Mouse (Mus musculus): ENCODE measurements around the gene Ahnak. TPM values are rescaled to one million over a fixed set of nuclear protein-coding genes. Genes with fewer than 3 reads are reported as not detected.

Ahnak gene
- polyA plus RNA-seq, 1 experiment, result 8.0 TPM

GRCm38 (mm10) chr19:9027795-9028194 is 38.7 kb downstream of the Ahnak start:
- no peak overlapping the region for H3K27ac ChIP-seq (ENCODE audit: insufficient read depth, low read length)
- H3K36me3 ChIP-seq (ENCODE audit: control insufficient read depth, insufficient read depth, low read length), result no peaks in the 10 kb centered on the region
- DNase-seq (ENCODE audit: low read depth in 1 of 2, low spot score in 2 of 2), result no peak
- TF ChIP-seq POLR2A (IDR thresholded peaks at IDR 0.05; ENCODE audit: low read depth, low read length) (no peak), CTCF (IDR thresholded peaks at IDR 0.05; ENCODE audit: extremely low read depth, insufficient read depth, insufficient read length, insufficient replicate concordance) (no peak)
- 71% methylated on average over 5 of the region's 5 CpGs for WGBS
- H3K27me3 ChIP-seq (ENCODE audit: control insufficient read depth, insufficient read depth, low read length), result no peaks in the 10 kb centered on the region
- peaks cover 11% of the 10 kb centered on the region for H3K4me1 ChIP-seq (ENCODE audit: control insufficient read depth, insufficient read depth, insufficient read length)
- no peak overlapping the region for H3K4me3 ChIP-seq (ENCODE audit: extremely low read depth, insufficient read depth, insufficient read length)

GRCm38 (mm10) chr19:9028375-9028774 is 39.3 kb downstream of the Ahnak start:
- 78% methylated on average over 3 of the region's 3 CpGs for WGBS
- DNase-seq (ENCODE audit: low read depth in 1 of 2, low spot score in 2 of 2), result no peak

GRCm38 (mm10) chr19:9029640-9030262 is 40.7 kb downstream of the Ahnak start:
- WGBS, result 83% methylated on average over 2 of the region's 2 CpGs
- Histone ChIP-seq H3K27me3 (ENCODE audit: control insufficient read depth, insufficient read depth, low read length) (no peaks in the 10 kb centered on the region), H3K4me1 (ENCODE audit: control insufficient read depth, insufficient read depth, insufficient read length) (peaks cover 4% of the 10 kb centered on the region), H3K36me3 (ENCODE audit: control insufficient read depth, insufficient read depth, low read length) (no peaks in the 10 kb centered on the region), H3K27ac (ENCODE audit: insufficient read depth, low read length) (no peak overlapping the region), H3K4me3 (ENCODE audit: extremely low read depth, insufficient read depth, insufficient read length) (no peak overlapping the region)
- no peak for DNase-seq (ENCODE audit: low read depth in 1 of 2, low spot score in 2 of 2)
- TF ChIP-seq POLR2A (IDR thresholded peaks at IDR 0.05; ENCODE audit: low read depth, low read length) (no peak), CTCF (IDR thresholded peaks at IDR 0.05; ENCODE audit: extremely low read depth, insufficient read depth, insufficient read length, insufficient replicate concordance) (no peak)

More at GRCm38 (mm10) chr19:9028375-9028774, 39.3 kb downstream of the Ahnak start:
- Histone ChIP-seq H3K27ac (ENCODE audit: insufficient read depth, low read length) (no peak overlapping the region), H3K27me3 (ENCODE audit: control insufficient read depth, insufficient read depth, low read length) (no peaks in the 10 kb centered on the region), H3K4me1 (ENCODE audit: control insufficient read depth, insufficient read depth, insufficient read length) (peaks cover 7% of the 10 kb centered on the region), H3K4me3 (ENCODE audit: extremely low read depth, insufficient read depth, insufficient read length) (no peak overlapping the region), H3K36me3 (ENCODE audit: control insufficient read depth, insufficient read depth, low read length) (no peaks in the 10 kb centered on the region)
- no peak for TF ChIP-seq CTCF (IDR thresholded peaks at IDR 0.05; ENCODE audit: extremely low read depth, insufficient read depth, insufficient read length, insufficient replicate concordance)
- no peak for TF ChIP-seq POLR2A (IDR thresholded peaks at IDR 0.05; ENCODE audit: low read depth, low read length)

- TF ChIP-seq CTCF (IDR thresholded peaks at IDR 0.05; ENCODE audit: extremely low read depth, insufficient read depth, insufficient read length, insufficient replicate concordance) (no peak), POLR2A (IDR thresholded peaks at IDR 0.05; ENCODE audit: low read depth, low read length) (no peak)
- Histone ChIP-seq H3K36me3 (ENCODE audit: control insufficient read depth, insufficient read depth, low read length) (no peaks in the 10 kb centered on the region), H3K4me1 (ENCODE audit: control insufficient read depth, insufficient read depth, insufficient read length) (peaks cover 4% of the 10 kb centered on the region), H3K27me3 (ENCODE audit: control insufficient read depth, insufficient read depth, low read length) (no peaks in the 10 kb centered on the region), H3K4me3 (ENCODE audit: extremely low read depth, insufficient read depth, insufficient read length) (no peak overlapping the region), H3K27ac (ENCODE audit: insufficient read depth, low read length) (no peak overlapping the region)
- no peak for DNase-seq (ENCODE audit: low read depth in 1 of 2, low spot score in 2 of 2)
- 90% methylated on average over 7 of the region's 7 CpGs for WGBS
Measured at GRCm38 (mm10) chr19:9032502-9033129, 43.5 kb downstream of the Ahnak start.

- no peak for DNase-seq (ENCODE audit: low read depth in 1 of 2, low spot score in 2 of 2)
- Histone ChIP-seq H3K27me3 (ENCODE audit: control insufficient read depth, insufficient read depth, low read length) (no peaks in the 10 kb centered on the region), H3K4me1 (ENCODE audit: control insufficient read depth, insufficient read depth, insufficient read length) (peaks cover 9% of the 10 kb centered on the region), H3K4me3 (ENCODE audit: extremely low read depth, insufficient read depth, insufficient read length) (no peak overlapping the region), H3K36me3 (ENCODE audit: control insufficient read depth, insufficient read depth, low read length) (no peaks in the 10 kb centered on the region), H3K27ac (ENCODE audit: insufficient read depth, low read length) (no peak overlapping the region)
- WGBS, result 64% methylated on average over 9 of the region's 9 CpGs
- TF ChIP-seq CTCF (IDR thresholded peaks at IDR 0.05; ENCODE audit: extremely low read depth, insufficient read depth, insufficient read length, insufficient replicate concordance) (no peak), POLR2A (IDR thresholded peaks at IDR 0.05; ENCODE audit: low read depth, low read length) (no peak)
Measured at GRCm38 (mm10) chr19:9033412-9034340, 44.6 kb downstream of the Ahnak start.

- Histone ChIP-seq H3K27me3 (ENCODE audit: control insufficient read depth, insufficient read depth, low read length) (no peaks in the 10 kb centered on the region), H3K27ac (ENCODE audit: insufficient read depth, low read length) (no peak overlapping the region), H3K4me1 (ENCODE audit: control insufficient read depth, insufficient read depth, insufficient read length) (peaks cover 9% of the 10 kb centered on the region), H3K4me3 (ENCODE audit: extremely low read depth, insufficient read depth, insufficient read length) (no peak overlapping the region), H3K36me3 (ENCODE audit: control insufficient read depth, insufficient read depth, low read length) (no peaks in the 10 kb centered on the region)
- TF ChIP-seq CTCF (IDR thresholded peaks at IDR 0.05; ENCODE audit: extremely low read depth, insufficient read depth, insufficient read length, insufficient replicate concordance), result no peak
- WGBS, result 85% methylated on average over 3 of the region's 3 CpGs
- DNase-seq (ENCODE audit: low read depth in 1 of 2, low spot score in 2 of 2), result no peak
Measured at GRCm38 (mm10) chr19:9034480-9034879, 45.4 kb downstream of the Ahnak start.
